Mouse (Mus musculus) left cerebral cortex, postnatal 36 days (tissue): ENCODE measurements at regions not wholly inside any gene's neighbourhood (a gene's known extent, or its start where the extent isn't known, plus 50 kb on each side); places are given as distances from the start of the nearest gene placed in this dataset.

ENCODE experiments used
- DNase-seq, 2 experiments: peaks; one replicate each; pipeline ENCODE4 v3.0.0; 2021 to 2022; ENCODE audit warnings: low spot score in 2 of 2, mixed read lengths in 1 of 2
- intact Hi-C: fragments of 180-260 bp; cut with DNase I; formaldehyde crosslinking; loops from one replicate; pipeline ENCODE4 v1.15.1; 2025

- intact Hi-C loops, result no loop called here
- DNase-seq, result no peak
Measured at GRCm38 (mm10) chr15:70982719-70983118, 2851.6 kb upstream of the Gm6569 start.

DNA sequence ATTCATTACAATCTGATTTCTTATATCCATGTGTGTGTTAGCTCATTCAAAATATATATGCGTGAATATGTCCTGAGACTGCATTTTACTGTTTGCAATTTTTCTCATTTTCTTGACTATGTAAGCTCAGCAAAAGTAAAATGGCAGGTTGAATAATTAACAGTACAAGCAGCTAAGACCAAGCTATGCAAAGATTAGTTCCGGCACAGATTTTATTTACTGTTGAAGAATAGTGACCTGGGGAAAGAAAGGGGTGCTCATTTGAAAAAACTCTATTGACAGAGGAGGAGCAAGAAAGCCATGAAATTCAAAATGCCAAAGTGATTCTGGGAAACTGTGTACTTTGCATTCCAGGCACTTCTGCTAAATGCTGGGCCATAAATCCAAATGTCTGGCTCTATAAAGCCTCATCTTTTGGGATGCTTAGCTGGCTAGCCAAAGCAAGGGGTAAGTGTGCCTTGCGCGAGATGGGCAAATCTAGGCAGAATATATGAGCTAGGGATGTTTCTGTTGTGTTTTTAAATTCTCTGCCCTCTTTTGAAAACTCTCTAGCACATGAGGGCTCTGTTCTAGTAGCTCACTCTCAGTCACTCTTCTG, 2846.3 kb upstream of the Gm6569 start:
- intact Hi-C loops, result no loop called here
- no peak for DNase-seq

DNA sequence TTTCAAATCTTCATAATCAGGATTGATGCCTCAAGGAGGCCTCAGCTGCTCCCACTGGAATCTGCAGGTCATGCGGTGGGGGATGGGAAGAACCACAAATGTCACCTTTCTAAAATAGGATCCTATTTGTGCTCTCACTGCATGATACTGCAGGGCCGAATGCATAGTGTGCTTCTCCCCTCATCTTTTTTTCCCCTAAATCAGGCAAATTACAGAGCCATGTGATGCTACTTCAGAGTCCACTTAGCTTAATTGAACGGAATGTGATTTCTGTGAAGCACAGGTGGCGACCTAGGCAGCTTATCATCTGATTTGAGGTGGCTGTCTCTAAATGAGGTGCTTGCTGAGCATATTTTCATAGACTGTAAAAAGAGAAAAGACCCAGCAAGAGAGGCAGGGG, 2841.0 kb upstream of the Gm6569 start:
- DNase-seq, result no peak
- intact Hi-C loops, result no loop called here

GRCm38 (mm10) chr15:71010362-71010761, 2824.0 kb upstream of the Gm6569 start:
- intact Hi-C loops, result no loop called here
- DNase-seq, result no peak

- intact Hi-C loops, result no loop called here
- DNase-seq, result no peak
Measured at GRCm38 (mm10) chr15:71010773-71011172, 2823.6 kb upstream of the Gm6569 start.

- no peak for DNase-seq
Measured at GRCm38 (mm10) chr15:71054251-71054852, 2780.0 kb upstream of the Gm6569 start.

DNA sequence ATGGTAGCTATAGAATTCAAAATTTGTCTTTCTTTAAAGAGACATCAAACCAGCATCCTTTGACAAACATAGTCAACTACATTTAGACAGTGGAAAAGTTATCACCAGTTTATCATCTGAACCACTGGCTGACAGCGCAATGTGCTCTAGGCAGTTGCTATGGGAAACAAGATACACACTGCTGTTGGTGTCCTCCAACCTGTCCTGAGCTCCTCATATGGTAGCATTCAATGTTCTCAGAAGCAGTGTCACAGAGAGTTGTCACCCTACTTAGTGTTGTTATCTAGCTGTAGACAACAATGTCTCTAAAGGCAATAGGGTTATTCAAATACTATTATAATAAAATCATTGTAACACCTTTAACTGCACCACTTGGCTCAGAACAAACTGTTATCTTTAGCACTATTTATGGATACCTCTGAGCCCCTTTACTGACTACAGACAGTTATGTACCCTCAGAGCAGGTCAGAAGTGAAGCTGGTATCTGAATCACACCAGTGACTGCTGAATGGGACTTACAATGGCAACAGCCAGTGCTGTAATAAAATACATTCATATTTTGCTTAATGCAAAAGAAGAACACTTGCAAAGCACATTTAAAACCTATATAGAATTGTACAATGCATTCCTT, 2747.9 kb upstream of the Gm6569 start:
- DNase-seq, result no peak
- intact Hi-C loops, result no loop called here

More at GRCm38 (mm10) chr15:71054251-71054852, 2780.0 kb upstream of the Gm6569 start:
- intact Hi-C loops, result no loop called here

DNA sequence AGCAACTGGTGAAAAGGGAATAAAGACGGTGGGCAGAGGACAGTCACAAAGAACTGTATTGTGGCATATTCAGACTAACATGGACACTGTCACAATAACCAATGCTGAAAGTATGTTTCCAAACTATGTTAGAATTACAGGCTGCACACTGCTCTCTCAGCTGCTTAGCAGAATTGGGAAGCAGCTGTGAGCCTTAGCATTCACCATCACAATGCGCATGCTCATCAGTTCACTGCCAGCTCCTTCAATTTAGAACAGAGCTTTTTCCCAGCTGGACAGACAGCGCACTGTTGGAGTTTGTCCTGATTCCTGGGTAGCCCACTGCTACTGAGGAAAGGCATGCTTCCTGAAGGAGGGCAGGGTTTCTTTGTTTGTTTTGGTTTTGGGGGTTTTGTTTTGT, 2735.2 kb upstream of the Gm6569 start:
- DNase-seq, result peak in 1 of 2 experiments; percentile 6
- intact Hi-C loops, result no loop called here

GRCm38 (mm10) chr15:71129802-71130201, 2704.6 kb upstream of the Gm6569 start:
- intact Hi-C loops, result no loop called here
- DNase-seq, result no peak

- intact Hi-C loops, result no loop called here
- no peak for DNase-seq
Measured at GRCm38 (mm10) chr15:71157680-71158079, 2676.7 kb upstream of the Gm6569 start.

DNA sequence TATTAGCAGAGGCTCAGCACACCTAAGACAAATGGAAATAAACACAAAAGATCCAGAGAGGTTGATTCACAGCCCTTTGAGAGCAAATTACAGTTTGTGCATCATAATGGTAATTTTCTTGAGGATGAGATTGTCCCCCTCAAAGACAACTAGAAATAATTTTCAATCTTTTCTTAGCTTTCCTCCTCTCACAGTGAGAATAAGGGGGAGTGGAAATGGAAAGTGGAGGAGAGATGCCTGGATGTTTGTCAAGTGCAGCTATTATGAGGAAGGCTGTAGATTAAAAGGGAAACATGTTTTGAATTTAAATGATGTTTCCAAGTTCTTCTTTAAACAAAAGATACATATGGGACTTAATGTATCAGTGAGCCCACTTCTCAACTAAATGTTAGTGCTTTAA, 2672.3 kb upstream of the Gm6569 start:
- intact Hi-C loops, result no loop called here
- DNase-seq, result no peak

DNA sequence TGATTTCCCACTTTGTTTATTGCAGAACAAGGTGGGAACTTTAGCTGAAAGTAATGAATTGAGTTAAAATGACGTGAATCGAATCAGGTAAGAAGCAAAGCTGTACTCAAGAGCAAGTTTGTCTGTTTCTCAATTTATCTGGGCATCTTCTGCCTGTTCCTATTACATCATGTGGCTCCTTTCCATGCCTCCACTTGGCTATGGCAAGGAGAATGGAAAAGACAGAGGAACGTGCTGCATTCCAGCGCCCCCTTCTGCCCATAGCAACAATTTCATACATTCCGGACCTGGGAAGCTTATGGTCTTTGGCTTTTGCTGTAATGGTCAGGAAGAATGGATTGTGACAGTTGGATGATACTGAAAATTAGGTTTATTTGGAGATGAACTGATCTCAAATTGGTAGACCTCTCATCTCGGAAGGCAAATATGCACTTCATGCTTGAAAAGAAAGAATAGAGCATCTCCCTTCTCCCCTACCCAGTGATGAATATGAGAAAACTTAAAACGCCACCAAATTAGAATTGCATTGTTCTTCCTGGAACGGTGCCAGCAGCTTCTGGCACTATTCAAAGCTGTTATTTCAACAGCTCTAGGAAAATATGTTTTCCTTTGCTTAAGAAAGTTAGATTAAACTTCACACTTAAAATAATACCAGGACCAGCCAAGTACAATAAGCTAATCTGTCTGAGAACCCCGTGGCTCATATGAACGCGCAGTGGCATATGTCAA, 2639.2 kb upstream of the Gm6569 start:
- intact Hi-C loops, result no loop called here
- peak; percentile 39 to 44 for DNase-seq

- DNase-seq, result peak; percentile 79 to 86
- intact Hi-C loops, result loop anchor here (5.0 kb wide), 1 partner anchor 303 kb away; no protein-coding TSS in a partner anchor
Measured at GRCm38 (mm10) chr15:71240647-71241351, 2593.6 kb upstream of the Gm6569 start.

GRCm38 (mm10) chr15:71243539-71243938, 2590.8 kb upstream of the Gm6569 start:
- peak; percentile 47 to 70 for DNase-seq
- intact Hi-C loops, result loop anchor here (5.0 kb wide), 1 partner anchor 306 kb away; no protein-coding TSS in a partner anchor

- intact Hi-C loops, result no loop called here
- no peak for DNase-seq
Measured at GRCm38 (mm10) chr15:71275876-71276565, 2558.3 kb upstream of the Gm6569 start.

DNA sequence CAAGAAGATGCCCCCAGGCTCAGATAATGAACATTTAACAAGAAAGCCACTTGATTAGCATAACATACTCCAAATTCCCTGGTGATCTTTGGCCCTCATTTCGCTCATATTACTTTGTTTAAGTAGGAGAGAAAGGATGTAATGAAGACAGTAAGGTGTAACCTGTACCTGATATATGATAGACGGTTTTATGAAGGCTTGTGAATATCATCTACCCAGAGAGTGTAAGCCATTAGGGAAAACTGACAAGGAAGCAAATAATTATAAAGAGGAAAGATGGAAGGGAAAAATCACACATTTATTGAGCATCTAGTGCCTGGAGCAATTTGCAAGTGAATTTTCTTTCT, 2557.8 kb upstream of the Gm6569 start:
- no peak for DNase-seq

GRCm38 (mm10) chr15:71277388-71277787, 2557.0 kb upstream of the Gm6569 start:
- intact Hi-C loops, result no loop called here
- DNase-seq, result no peak

More for the DNA sequence above, 2557.8 kb upstream of the Gm6569 start:
- intact Hi-C loops, result no loop called here

- intact Hi-C loops, result no loop called here
- DNase-seq, result peak in 1 of 2 experiments; percentile 4
Measured at GRCm38 (mm10) chr15:71283775-71284174, 2550.6 kb upstream of the Gm6569 start.

GRCm38 (mm10) chr15:71302541-71302940, 2531.8 kb upstream of the Gm6569 start:
- DNase-seq, result no peak
- intact Hi-C loops, result no loop called here
